Mouse (Mus musculus) adrenal gland, postnatal 10 days (tissue): Measurements from ENCODE around the gene Syt12. TPM values are rescaled to one million over a fixed set of nuclear protein-coding genes. Genes with fewer than 3 reads are reported as not detected.

Experiments
- DNase-seq: peaks from one replicate; pipeline ENCODE4 v3.0.0; 2021; ENCODE audit warnings: mixed read lengths
- total RNA-seq, 2 experiments: library from RNA; stranded (reverse); gene quantifications; 2 replicates each; pipeline ENCODE4 v1.2.3; 2021

Syt12 gene
- total RNA-seq, 2 experiments from 2014 or later, result 18.8 to 22.7 TPM

DNA sequence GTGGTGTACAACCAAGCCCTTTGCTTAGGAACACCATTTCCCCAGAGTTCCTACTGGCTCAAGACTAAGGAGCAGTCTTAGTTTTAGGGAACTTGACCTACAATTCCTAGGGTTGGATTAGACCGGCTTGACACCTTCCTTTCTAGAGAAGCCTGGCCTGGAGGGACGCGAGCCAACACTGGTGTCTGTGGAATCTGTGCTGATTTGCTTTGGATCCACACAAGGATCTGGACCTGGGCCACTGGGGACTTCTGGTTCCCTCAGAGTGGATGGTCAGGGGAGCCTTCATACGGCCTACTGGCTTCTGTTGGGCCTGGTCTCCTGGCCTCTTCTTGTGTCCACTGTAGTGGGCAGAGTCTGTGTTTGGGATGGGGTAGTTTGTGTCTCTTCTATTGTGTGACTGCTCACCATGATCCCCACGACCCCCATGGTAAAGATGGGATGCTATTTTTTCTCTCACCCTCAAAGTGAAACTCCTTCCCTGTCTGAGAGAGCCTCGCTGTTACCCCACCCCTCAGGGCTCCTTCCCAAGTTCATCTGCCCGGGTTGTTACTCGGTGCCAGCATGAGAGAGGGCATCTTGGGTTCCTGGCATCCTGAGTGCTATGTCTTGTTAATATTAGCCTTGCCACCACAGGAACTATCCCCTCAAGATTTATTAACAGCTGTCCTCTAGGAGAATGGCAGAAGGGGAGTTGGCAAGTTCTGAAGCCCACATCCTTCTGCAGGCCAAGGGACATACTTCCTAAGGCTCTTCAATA lies 30.4 kb downstream of the Syt12 start:
- no peak for DNase-seq

DNA sequence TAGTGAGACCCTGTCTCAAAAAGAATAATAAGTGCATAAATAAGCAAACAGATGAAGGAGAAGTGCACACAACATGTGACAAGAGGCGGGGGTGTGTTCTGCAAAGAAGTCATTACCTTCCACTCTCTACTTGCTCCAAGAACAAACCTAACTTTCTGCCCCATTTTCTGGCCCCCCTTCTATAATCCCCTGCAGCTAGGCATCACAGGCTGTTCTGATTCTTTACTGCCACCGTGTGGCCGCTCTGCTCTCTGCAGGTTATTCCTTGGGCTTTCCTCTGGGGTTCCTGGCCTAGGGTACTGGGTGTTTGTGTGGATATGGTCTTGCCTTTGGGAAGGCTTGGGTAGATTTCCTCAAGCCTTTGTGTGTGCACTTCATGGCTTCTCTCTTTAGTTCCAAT lies 34.8 kb downstream of the Syt12 start:
- DNase-seq, result peak; percentile 85

- DNase-seq, result peak; percentile 38
Observed at GRCm38 (mm10) chr19:4441621-4442161, 35.6 kb downstream of the Syt12 start.

DNA sequence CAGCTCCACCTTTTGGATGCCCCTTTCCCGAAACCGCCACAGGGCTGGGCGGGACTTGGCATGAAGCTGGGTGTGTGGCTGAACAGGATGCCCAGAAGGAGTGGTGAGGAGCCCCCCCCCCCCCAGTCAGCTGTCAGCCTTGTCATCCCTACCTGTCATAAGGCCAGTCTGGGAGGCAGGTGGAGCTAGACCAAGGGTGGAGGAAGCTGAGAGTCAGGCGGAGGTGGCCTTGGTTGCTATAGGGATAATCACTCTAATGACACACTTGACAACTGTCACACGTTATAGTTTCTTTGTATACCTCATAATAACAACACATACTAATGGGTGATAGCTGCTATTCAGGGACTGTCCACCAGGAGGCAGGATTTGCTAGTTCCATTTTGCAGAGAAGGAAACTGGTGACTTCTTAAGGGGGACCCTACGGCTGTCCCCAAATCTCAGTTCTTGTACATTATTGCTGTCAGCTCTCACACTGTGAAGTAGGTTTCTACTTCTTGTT lies 36.1 kb downstream of the Syt12 start:
- DNase-seq, result peak; percentile 71

GRCm38 (mm10) chr19:4440222-4440621 lies 37.0 kb downstream of the Syt12 start:
- DNase-seq, result peak; percentile 73

DNA sequence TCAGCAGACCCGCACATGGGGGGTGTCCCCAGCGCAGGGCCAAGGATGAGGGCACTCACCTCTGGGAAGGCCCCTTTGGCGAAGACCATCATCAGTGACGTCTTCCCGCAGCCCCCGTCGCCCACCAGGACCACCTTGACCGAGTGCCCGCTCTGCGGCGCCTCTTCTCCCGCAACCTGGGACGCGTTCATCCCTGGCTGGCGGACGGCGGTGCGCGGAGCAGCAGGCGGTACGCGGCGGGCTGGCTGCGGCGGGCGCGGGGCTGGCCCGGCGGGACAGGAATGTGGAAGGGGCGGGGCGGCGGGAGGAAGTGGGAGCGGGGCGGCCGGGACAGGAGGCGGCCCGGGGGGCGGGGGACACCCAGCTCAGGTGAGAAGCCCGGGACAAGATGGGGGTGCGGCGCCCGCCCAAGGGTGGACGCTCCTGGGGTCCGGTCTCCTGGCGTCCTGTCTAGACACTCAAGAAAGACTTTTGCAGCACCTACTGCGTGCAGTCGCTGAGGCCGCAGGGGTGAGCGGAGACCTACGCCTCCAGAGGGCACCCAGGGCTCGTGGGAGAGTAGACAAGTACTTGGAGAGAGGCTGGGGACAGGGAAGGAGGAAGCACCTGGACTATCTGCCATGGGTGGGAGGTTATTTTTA lies 38.0 kb downstream of the Syt12 start, which contains the start of gene Rhod:
Rhod (minus strand) TSS at position 272 of the 641 bp plus-strand sequence.
- DNase-seq, result peak; percentile 85

GRCm38 (mm10) chr19:4438791-4439160 lies 38.5 kb downstream of the Syt12 start:
- DNase-seq, result no peak

GRCm38 (mm10) chr19:4437886-4438285 lies 39.4 kb downstream of the Syt12 start:
- no peak for DNase-seq

- DNase-seq, result no peak
Observed at GRCm38 (mm10) chr19:4436254-4436653, 41.0 kb downstream of the Syt12 start.

- DNase-seq, result no peak
Observed at GRCm38 (mm10) chr19:4434999-4435398, 42.2 kb downstream of the Syt12 start.

- no peak for DNase-seq
Observed at GRCm38 (mm10) chr19:4433756-4434155, 43.5 kb downstream of the Syt12 start.

- no peak for DNase-seq
Observed at GRCm38 (mm10) chr19:4430091-4430620, 47.1 kb downstream of the Syt12 start.

DNA sequence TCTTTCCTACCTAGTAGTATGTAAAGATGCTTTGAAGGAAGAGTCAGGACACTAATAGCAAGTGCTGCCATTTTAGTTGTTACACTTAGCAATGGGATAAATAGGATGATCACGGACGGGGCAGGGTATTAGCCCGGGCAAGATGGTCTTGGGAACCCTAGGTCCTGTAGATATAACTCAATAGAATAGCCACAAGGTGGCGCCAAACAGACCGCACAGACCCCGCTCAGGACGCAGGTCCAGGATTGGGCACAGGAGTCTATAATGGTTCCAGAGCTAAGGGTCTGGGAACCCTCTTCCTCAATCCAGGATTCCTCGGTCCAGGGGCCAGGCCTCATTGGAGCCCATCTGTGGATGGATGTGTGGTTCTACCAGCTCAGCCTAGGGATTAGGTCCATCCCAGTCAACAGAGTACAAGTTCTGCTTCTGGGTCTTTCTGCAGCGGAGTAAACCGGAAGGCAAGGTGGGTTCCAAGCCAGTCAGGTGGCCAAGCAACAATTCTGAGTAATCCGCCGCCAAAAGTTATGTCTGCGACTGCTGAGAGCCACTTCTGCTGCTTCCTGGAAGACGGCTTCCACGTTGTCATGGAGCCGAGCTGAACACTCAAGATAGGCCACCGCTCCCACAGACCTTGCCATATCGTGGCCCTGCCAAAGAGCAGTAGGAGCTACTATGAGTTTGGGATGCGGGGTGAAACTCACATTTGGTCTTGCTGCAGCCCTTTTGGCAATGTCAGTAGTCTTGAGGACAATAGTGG lies 51.5 kb downstream of the Syt12 start:
- peak; percentile 55 for DNase-seq

DNA sequence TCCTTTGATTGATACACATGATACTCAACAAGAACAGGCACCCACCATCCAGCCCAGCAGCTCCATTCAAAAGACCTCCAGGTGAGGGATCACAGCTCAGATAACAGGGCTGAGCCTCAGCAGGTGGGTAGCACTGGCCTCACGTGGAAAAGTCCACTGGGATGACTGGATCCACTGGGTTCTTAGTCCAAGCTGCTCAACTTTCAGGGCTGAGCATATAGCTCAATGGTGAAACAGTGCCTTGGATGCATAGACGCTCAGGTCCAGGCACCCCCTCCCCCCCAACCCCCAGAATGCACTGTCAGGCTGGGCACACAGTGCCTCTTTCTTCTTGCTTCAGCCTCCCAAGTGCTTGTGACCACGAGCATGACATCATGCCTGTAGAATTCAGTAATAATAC lies 54.2 kb downstream of the Syt12 start:
- no peak for DNase-seq

DNA sequence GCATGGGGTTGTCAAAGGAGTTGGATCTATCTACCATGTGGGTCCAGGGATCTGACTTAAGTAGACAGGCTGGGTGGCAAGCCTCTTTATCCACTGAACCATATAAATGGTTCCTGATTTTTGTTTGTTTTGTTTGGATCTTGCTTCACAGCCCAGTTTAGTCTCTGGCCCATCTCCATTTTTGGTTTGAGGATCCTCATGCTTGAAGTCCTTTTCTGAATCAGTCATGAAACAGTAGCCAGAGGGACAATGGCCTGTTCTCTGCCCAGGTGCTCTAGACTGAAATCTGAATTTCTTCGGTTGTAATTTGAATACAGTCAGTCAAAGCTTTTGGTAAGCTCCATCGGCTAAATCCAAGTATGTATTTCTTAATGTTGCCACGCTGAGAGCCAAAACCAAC lies 54.7 kb downstream of the Syt12 start:
- no peak for DNase-seq

DNA sequence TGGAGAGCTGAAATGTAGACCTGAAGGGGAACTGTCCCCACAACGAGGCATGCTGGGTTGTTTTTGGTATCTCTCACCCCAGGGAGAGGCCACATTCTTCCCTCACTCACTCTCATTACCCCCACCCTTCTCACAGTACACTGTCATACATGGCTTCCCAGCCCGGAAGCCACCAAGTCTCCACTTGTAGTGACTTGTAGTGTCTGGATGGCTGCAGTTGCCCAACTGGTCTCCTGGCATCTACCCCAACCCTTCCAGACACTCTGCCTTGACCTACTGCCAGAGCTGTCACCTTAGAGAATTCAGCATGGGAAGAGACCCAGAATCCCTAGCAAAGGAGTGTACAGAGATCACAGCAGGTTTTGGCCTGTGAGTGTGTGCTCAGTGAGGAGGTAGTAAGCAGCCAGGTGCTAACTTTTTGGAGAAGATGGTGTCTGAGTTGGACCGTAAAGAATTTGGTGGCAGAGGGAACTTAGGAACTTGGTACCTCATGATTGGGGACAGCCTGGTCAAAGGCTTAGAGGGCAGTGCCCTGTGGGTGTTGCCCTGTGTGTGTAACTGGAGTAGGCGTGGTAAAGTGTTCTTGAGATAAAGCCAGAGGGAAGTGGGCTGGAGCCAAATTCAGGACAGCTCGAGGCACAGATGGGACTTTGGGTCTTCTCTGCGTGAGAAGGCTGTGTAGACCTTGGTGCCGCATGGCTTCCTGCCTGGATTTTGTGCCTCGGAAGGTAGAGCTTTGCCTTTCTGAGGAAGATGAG lies 56.9 kb downstream of the Syt12 start:
- peak; percentile 37 for DNase-seq

DNA sequence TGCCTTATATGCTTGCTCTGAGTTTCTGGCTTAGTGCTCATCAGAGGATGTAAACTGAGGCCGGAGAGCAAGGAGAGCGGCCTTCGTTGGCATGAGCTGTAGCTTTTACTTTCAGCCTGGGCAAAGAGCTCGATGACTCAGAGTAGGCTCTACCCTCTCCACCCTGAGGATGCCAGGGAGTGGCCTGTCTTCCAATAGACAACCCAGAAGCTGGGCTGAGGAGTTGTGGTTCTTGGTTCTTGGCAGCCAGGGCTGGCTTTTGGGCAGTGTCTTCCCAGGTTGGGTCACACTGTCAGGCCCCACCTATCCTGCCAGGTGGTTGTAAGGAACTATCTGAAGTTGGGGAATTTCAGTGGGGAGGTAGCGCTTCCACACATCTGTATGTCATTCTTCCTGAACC lies 57.5 kb downstream of the Syt12 start:
- no peak for DNase-seq

DNA sequence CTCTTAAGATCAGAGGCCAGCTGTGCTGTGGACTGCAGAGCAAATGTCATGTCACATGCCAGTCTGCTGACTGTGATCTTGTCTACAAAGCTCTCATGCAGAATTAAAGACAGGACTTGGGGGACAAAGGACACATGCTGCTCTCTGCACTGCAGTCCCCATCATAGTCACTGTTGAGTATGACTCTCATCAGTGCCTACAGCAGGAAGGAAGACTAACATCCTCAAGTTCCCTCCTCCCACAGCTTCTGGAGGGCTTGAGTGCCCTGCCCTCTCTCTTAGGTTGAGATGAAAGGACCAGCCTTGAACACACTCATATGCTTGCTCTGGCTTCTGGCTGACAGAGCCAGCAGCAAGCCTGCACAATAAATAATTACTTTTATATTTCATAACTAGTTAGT lies 59.5 kb downstream of the Syt12 start:
- no peak for DNase-seq

DNA sequence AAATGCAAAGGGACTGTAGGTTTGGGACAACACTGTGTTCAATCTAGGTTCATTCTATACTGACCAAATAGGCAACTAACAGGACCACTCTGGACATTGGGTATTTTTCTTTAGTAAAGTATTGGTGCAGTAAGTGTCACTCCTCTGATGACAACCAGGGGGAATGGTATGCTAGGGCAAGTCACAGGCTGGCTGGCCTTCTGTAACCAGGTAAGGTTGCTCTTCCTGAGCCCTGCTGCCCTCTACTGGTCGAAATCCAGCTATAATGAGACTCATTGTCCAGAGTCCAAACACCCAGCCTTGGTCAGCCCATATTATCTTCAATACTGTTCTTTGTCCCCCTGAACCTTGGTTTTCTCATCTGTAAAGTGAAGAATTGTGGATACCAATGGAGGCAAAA lies 60.1 kb downstream of the Syt12 start:
- DNase-seq, result peak; percentile 85

GRCm38 (mm10) chr19:4414631-4415030 lies 62.6 kb downstream of the Syt12 start:
- DNase-seq, result no peak

GRCm38 (mm10) chr19:4409062-4409461 lies 68.2 kb downstream of the Syt12 start:
- no peak for DNase-seq

- no peak for DNase-seq
Observed at GRCm38 (mm10) chr19:4404840-4405239, 72.4 kb downstream of the Syt12 start.
